14 mouse cellular contexts compared by ENCODE assay signal in genomic region chr2:28912039-28912700, GRCm38 (mm10). TPM values are rescaled to one million over a fixed set of nuclear protein-coding genes. Genes with fewer than 3 reads are reported as not detected.
A peak's percentile ranks its signal among the peaks of the same experiment; 100 is the strongest.
DNase-seq lines count a peak whose midpoint lies in the region; ATAC-seq and TF ChIP-seq lines count a peak whose summit lies in the region.
"Had no signal": no experiment of that assay in that cellular context is flagged by ENCODE, and none has a peak within 500 bp of the region (broad histone marks: within the 10 kb centered on the region; RNA-seq: fewer than 3 reads in every experiment).

No protein-coding gene starts in this region.

- TF ChIP-seq CTCF in left cerebral cortex, adult 2 months (IDR thresholded peaks at IDR 0.05), result no peak

- intact Hi-C loops in left cerebral cortex, adult 2 months (cut with DNase I), result no loop called here

- no peak for ATAC-seq in forebrain, embryonic 16.5 days
- ATAC-seq in embryonic facial prominence, embryonic 11.5 days (replicated peaks; ENCODE audit: insufficient number of reproducible peaks, low FRiP score, low TSS enrichment, low read depth), result no peak
- ATAC-seq in hindbrain, embryonic 16.5 days, result no peak
- no peak for ATAC-seq in neural tube, embryonic 11.5 days (ENCODE audit: insufficient read depth, low FRiP score, low TSS enrichment)
- ATAC-seq: intestine, embryonic 15.5 days had no signal

- peak; percentile 39 for DNase-seq in forebrain, embryonic 10.5 days (ENCODE audit: extremely low spot score, low spot score)
- DNase-seq in embryonic facial prominence, embryonic 11.5 days (ENCODE audit: low spot score), result peak; percentile 28
- peak; percentile 52 for DNase-seq in neural tube, embryonic 11.5 days (ENCODE audit: low spot score)
- DNase-seq in layer of hippocampus, adult 18-20 months (ENCODE audit: low spot score in 2 of 2), result no peak
- no peak for DNase-seq in kidney, adult 8-10 months
- DNase-seq in left cerebral cortex, adult 2 months (ENCODE audit: extremely low spot score in 1 of 2, low spot score in 2 of 2), result no peak
- DNase-seq: adrenal gland, postnatal 10 days; gastrocnemius, postnatal 14 days had no signal

- H3K9me3 ChIP-seq in forebrain, embryonic 10.5 days, result no peaks in the 10 kb centered on the region
- no peaks in the 10 kb centered on the region for H3K9me3 ChIP-seq in forebrain, embryonic 16.5 days (ENCODE audit: control insufficient read depth, low read length)
- H3K9me3 ChIP-seq in embryonic facial prominence, embryonic 11.5 days (replicated peaks; ENCODE audit: control insufficient read depth, low read length), result no peaks in the 10 kb centered on the region
- H3K9me3 ChIP-seq in hindbrain, embryonic 16.5 days (ENCODE audit: control insufficient read depth, low read length), result no peaks in the 10 kb centered on the region
- no peaks in the 10 kb centered on the region for H3K9me3 ChIP-seq in neural tube, embryonic 11.5 days (ENCODE audit: control insufficient read depth, low read length)
- H3K9me3 ChIP-seq: intestine, embryonic 15.5 days; liver, embryonic 15.5 days had no signal

- H3K36me3 ChIP-seq in forebrain, embryonic 10.5 days (replicated peaks), result no peaks in the 10 kb centered on the region
- no peaks in the 10 kb centered on the region for H3K36me3 ChIP-seq in forebrain, embryonic 16.5 days (ENCODE audit: control insufficient read depth, insufficient read depth)
- no peaks in the 10 kb centered on the region for H3K36me3 ChIP-seq in embryonic facial prominence, embryonic 11.5 days (replicated peaks; ENCODE audit: control insufficient read depth, insufficient read depth, low read depth, low read length)
- no peaks in the 10 kb centered on the region for H3K36me3 ChIP-seq in hindbrain, embryonic 16.5 days (ENCODE audit: control insufficient read depth, insufficient read depth, low read length)
- no peaks in the 10 kb centered on the region for H3K36me3 ChIP-seq in neural tube, embryonic 11.5 days (ENCODE audit: control insufficient read depth, insufficient read depth, low read length)
- H3K36me3 ChIP-seq: intestine, embryonic 15.5 days; liver, embryonic 15.5 days had no signal

- H3K9ac ChIP-seq in forebrain, embryonic 16.5 days (replicated peaks; ENCODE audit: low read depth, low read length), result no peak overlapping the region
- no peak overlapping the region for H3K9ac ChIP-seq in embryonic facial prominence, embryonic 11.5 days (replicated peaks; ENCODE audit: low read length)
- peak overlapping the region; percentile 56 for H3K9ac ChIP-seq in hindbrain, embryonic 16.5 days (ENCODE audit: low read depth, low read length)
- H3K9ac ChIP-seq in neural tube, embryonic 11.5 days (ENCODE audit: low read length), result no peak overlapping the region; the same call in 1 of the 2 replicates
- H3K9ac ChIP-seq: intestine, embryonic 15.5 days; liver, embryonic 15.5 days had no signal

- peaks cover 65% of the 10 kb centered on the region for H3K4me1 ChIP-seq in forebrain, embryonic 10.5 days
- H3K4me1 ChIP-seq in forebrain, embryonic 16.5 days (replicated peaks; ENCODE audit: control insufficient read depth, insufficient read depth, low read length), result peaks cover 34% of the 10 kb centered on the region
- H3K4me1 ChIP-seq in embryonic facial prominence, embryonic 11.5 days (ENCODE audit: control insufficient read depth, insufficient read depth, low read length), result peaks cover 9% of the 10 kb centered on the region
- peaks cover 16% of the 10 kb centered on the region for H3K4me1 ChIP-seq in hindbrain, embryonic 16.5 days (ENCODE audit: control insufficient read depth, insufficient read depth, low read depth, low read length)
- peaks cover 26% of the 10 kb centered on the region for H3K4me1 ChIP-seq in neural tube, embryonic 11.5 days (ENCODE audit: control insufficient read depth, insufficient read depth, low read length)
- H3K4me1 ChIP-seq: liver, embryonic 15.5 days had no signal

- H3K27me3 ChIP-seq in forebrain, embryonic 10.5 days (ENCODE audit: poor library complexity, severe bottlenecking), result peaks cover 100% of the 10 kb centered on the region
- peaks cover 80% of the 10 kb centered on the region for H3K27me3 ChIP-seq in forebrain, embryonic 16.5 days (replicated peaks; ENCODE audit: control insufficient read depth, insufficient read depth, low read length)
- peaks cover 98% of the 10 kb centered on the region for H3K27me3 ChIP-seq in embryonic facial prominence, embryonic 11.5 days (ENCODE audit: control insufficient read depth, insufficient read depth, low read length)
- H3K27me3 ChIP-seq in hindbrain, embryonic 16.5 days (replicated peaks; ENCODE audit: control insufficient read depth, insufficient read depth, low read length), result peaks cover 75% of the 10 kb centered on the region
- peaks cover 98% of the 10 kb centered on the region for H3K27me3 ChIP-seq in neural tube, embryonic 11.5 days (ENCODE audit: control insufficient read depth, insufficient read depth, low read length)

- H3K27ac ChIP-seq in forebrain, embryonic 10.5 days, result no peak overlapping the region
- no peak overlapping the region for H3K27ac ChIP-seq in forebrain, embryonic 16.5 days (ENCODE audit: low read length)
- no peak overlapping the region for H3K27ac ChIP-seq in embryonic facial prominence, embryonic 11.5 days (replicated peaks; ENCODE audit: low read depth, low read length)
- H3K27ac ChIP-seq in hindbrain, embryonic 16.5 days (ENCODE audit: low read depth, low read length), result peak overlapping the region; percentile 37; the same call in 1 of the 2 replicates
- H3K27ac ChIP-seq in neural tube, embryonic 11.5 days (ENCODE audit: low read depth, low read length), result no peak overlapping the region
- H3K27ac ChIP-seq in left cerebral cortex, adult 2 months, result no peak overlapping the region
- H3K27ac ChIP-seq: intestine, embryonic 15.5 days; liver, embryonic 15.5 days had no signal

- no peak overlapping the region for H3K4me2 ChIP-seq in forebrain, embryonic 16.5 days (ENCODE audit: low read length)
- no peak overlapping the region for H3K4me2 ChIP-seq in embryonic facial prominence, embryonic 11.5 days (ENCODE audit: low read depth, low read length)
- peak overlapping the region; percentile 44 for H3K4me2 ChIP-seq in hindbrain, embryonic 16.5 days (ENCODE audit: low read length)
- peak overlapping the region; percentile 22 for H3K4me2 ChIP-seq in neural tube, embryonic 11.5 days (ENCODE audit: low read depth)
- H3K4me2 ChIP-seq: intestine, embryonic 15.5 days; liver, embryonic 15.5 days had no signal

- under 1% methylated on average over 33 of the region's 33 CpGs for WGBS in forebrain, embryonic 10.5 days
- under 1% methylated on average over 33 of the region's 33 CpGs for WGBS in forebrain, embryonic 16.5 days
- under 1% methylated on average over 33 of the region's 33 CpGs for WGBS in embryonic facial prominence, embryonic 11.5 days
- WGBS in hindbrain, embryonic 16.5 days, result 2% methylated on average over 33 of the region's 33 CpGs
- under 1% methylated on average over 33 of the region's 33 CpGs for WGBS in neural tube, embryonic 11.5 days

- peak overlapping the region; percentile 27 for H3K4me3 ChIP-seq in forebrain, embryonic 10.5 days
- H3K4me3 ChIP-seq in forebrain, embryonic 16.5 days (replicated peaks; ENCODE audit: low read length), result no peak overlapping the region
- no peak overlapping the region for H3K4me3 ChIP-seq in embryonic facial prominence, embryonic 11.5 days (ENCODE audit: low read depth, low read length)
- peak overlapping the region; percentile 37 for H3K4me3 ChIP-seq in hindbrain, embryonic 16.5 days (ENCODE audit: low read length)
- H3K4me3 ChIP-seq in neural tube, embryonic 11.5 days (ENCODE audit: low read depth, low read length), result peak overlapping the region; percentile 23
- no peak overlapping the region for H3K4me3 ChIP-seq in left cerebral cortex, adult 2 months
- H3K4me3 ChIP-seq: intestine, embryonic 15.5 days; liver, embryonic 15.5 days had no signal

RNA-seq across cellular contexts. Expression of gene Barhl1, which starts 4.3 kb away (rescaled TPM):
- 0.17 and 0.74 TPM in 2 replicates for polyA plus RNA-seq in forebrain, embryonic 10.5 days (2016; fragmentation: Nextera tagmentation; extraction: Ambion mirVana)
- 0.83 and 0.89 TPM in 2 replicates for polyA plus RNA-seq in forebrain, embryonic 16.5 days (2015; fragmentation: Nextera tagmentation; extraction: Ambion mirVana)
- polyA plus RNA-seq in embryonic facial prominence, embryonic 11.5 days (2014; fragmentation: Nextera tagmentation; extraction: Ambion mirVana), result 0.83 and 0.89 TPM in 2 replicates
- polyA plus RNA-seq in hindbrain, embryonic 16.5 days (2015; fragmentation: Nextera tagmentation; extraction: Ambion mirVana), result 27.3 and 29.3 TPM in 2 replicates
- 9.2 and 10.2 TPM in 2 replicates for polyA plus RNA-seq in neural tube, embryonic 11.5 days (2014; fragmentation: Nextera tagmentation; extraction: Ambion mirVana)
- total RNA-seq in layer of hippocampus, adult 18-20 months (2021), result not detected
- total RNA-seq in left cerebral cortex, adult 2 months (2021), result not detected
- total RNA-seq: gastrocnemius, postnatal 14 days; megakaryocyte progenitor cell, adult 5-6 weeks had no signal
- polyA plus RNA-seq: heart, embryonic 14.5 days; liver, embryonic 15.5 days had no signal

Comparison
In these comparisons a context has a peak if more than half of its experiments do, and no peak if none do; other contexts are left out.
1. H3K4me3 ChIP-seq: peak in forebrain, embryonic 10.5 days (single experiment), hindbrain, embryonic 16.5 days (single experiment) and neural tube, embryonic 11.5 days (single experiment); none in forebrain, embryonic 16.5 days (single experiment), embryonic facial prominence, embryonic 11.5 days (single experiment) and left cerebral cortex, adult 2 months (single experiment).
2. DNase-seq: peak in forebrain, embryonic 10.5 days (single experiment), embryonic facial prominence, embryonic 11.5 days (single experiment) and neural tube, embryonic 11.5 days (single experiment); none in layer of hippocampus, adult 18-20 months (0 of 2), kidney, adult 8-10 months (0 of 2) and left cerebral cortex, adult 2 months (0 of 2).
3. H3K4me2 ChIP-seq: peak in hindbrain, embryonic 16.5 days (single experiment) and neural tube, embryonic 11.5 days (single experiment); none in forebrain, embryonic 16.5 days (single experiment) and embryonic facial prominence, embryonic 11.5 days (single experiment).